Mouse (Mus musculus) testis, adult 2 months (tissue): ENCODE data around the gene Sdad1.

ENCODE experiments used
- CTCF ChIP-seq: fragments of 200-500 bp; IDR thresholded peaks from 2 replicates; pipeline ENCODE4 v1.5.1; 2012; ENCODE audit warnings: low read depth, mild to moderate bottlenecking, inconsistent platforms, low read length, moderate library complexity; ENCODE audit not compliant: control insufficient read depth, insufficient read depth, insufficient replicate concordance
- POLR2A ChIP-seq: fragments of 200-500 bp; IDR thresholded peaks from 2 replicates; pipeline ENCODE4 v1.6.1; 2012; ENCODE audit warnings: low read depth, mild to moderate bottlenecking, inconsistent platforms, low read length, moderate library complexity; ENCODE audit not compliant: control insufficient read depth

- TF ChIP-seq CTCF = no peak
- no peak for TF ChIP-seq POLR2A
Observed at GRCm38 (mm10) chr5:92340606-92341005, 30.3 kb upstream of the Sdad1 start.
